8 mouse cellular contexts compared by ENCODE assay signal in the genomic region with DNA sequence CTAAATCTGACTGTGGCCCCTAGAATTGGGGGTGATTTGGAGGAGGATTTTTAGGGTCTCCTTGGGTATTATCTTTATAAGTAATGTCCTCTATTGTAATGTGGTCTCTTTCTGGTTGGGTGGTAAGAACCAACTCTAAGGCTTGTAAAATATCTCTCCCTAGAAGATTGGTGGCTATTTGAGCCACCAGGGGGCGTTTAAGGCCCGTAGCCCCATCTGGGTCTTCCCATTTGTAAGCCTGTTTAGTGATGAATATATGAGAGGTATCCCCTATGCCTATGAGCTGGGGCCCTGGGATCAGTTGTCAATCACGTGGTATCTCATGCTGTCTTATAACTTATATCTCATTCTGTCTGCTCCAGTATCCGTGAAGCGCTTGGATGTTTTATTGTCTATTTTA. TPM values are rescaled to one million over a fixed set of nuclear protein-coding genes. Genes with fewer than 3 reads are reported as not detected.
DNase-seq lines count a peak whose midpoint lies in the region; ATAC-seq and TF ChIP-seq lines count a peak whose summit lies in the region.

No protein-coding gene starts in this region.

- TF ChIP-seq POLR2A in bone marrow, adult 2 months (IDR thresholded peaks at IDR 0.05; ENCODE audit: borderline replicate concordance, control insufficient read depth, low read depth, low read length) = no peak

- H3K4me3 ChIP-seq in kidney, embryonic 14.5 days (ENCODE audit: low read length) = no peak overlapping the region
- no peak overlapping the region for H3K4me3 ChIP-seq in E14TG2a.4 (replicated peaks; ENCODE audit: low read length)
- no peak overlapping the region for H3K4me3 ChIP-seq in bone marrow, adult 2 months (replicated peaks; ENCODE audit: control insufficient read depth, low read depth, low read length)
- H3K4me3 ChIP-seq in forebrain, embryonic 10.5 days = no peak overlapping the region

- no peaks in the 10 kb centered on the region for H3K36me3 ChIP-seq in kidney, embryonic 14.5 days (ENCODE audit: control insufficient read depth, insufficient read depth, low read length)
- no peaks in the 10 kb centered on the region for H3K36me3 ChIP-seq in E14TG2a.4 (ENCODE audit: insufficient read depth, low read length)
- no peaks in the 10 kb centered on the region for H3K36me3 ChIP-seq in splenic B cell, adult 2 months (ENCODE audit: control insufficient read depth, insufficient read depth, low read length, poor library complexity, severe bottlenecking)
- H3K36me3 ChIP-seq in forebrain, embryonic 10.5 days (replicated peaks) = no peaks in the 10 kb centered on the region

- 82% methylated on average over 5 of the region's 5 CpGs for WGBS in kidney, embryonic 14.5 days
- WGBS in bone marrow, adult 2 months = 60% methylated on average over 5 of the region's 5 CpGs
- 80% methylated on average over 5 of the region's 5 CpGs for WGBS in forebrain, embryonic 10.5 days

- TF ChIP-seq CTCF in E14TG2a.4 (conservative IDR thresholded peaks at IDR 0.05; ENCODE audit: low read length) = peak; percentile 10; the same call in 1 of the 2 replicates
- TF ChIP-seq CTCF in bone marrow, adult 2 months (IDR thresholded peaks at IDR 0.05; ENCODE audit: control insufficient read depth, insufficient read depth, low read length) = peak; percentile 52; the same call in 1 of the 2 replicates

- no peak overlapping the region for H3K9ac ChIP-seq in kidney, embryonic 14.5 days (ENCODE audit: low read depth, low read length)

- no peaks in the 10 kb centered on the region for H3K4me1 ChIP-seq in kidney, embryonic 14.5 days (ENCODE audit: control insufficient read depth, insufficient read depth, low read length)
- H3K4me1 ChIP-seq in E14TG2a.4 (replicated peaks; ENCODE audit: low read depth, low read length) = peaks cover 12% of the 10 kb centered on the region
- H3K4me1 ChIP-seq in bone marrow, adult 2 months (ENCODE audit: control insufficient read depth, insufficient read depth, low read length) = no peaks in the 10 kb centered on the region
- no peaks in the 10 kb centered on the region for H3K4me1 ChIP-seq in forebrain, embryonic 10.5 days

- DNase-seq in kidney, adult 18-20 months = peak; percentile 14
- peak; percentile 68 for DNase-seq in kidney, postnatal 10 days
- peak; percentile 72 for DNase-seq in splenic B cell, adult 2 months (ENCODE audit: low read depth, low spot score)
- no peak for DNase-seq in layer of hippocampus, adult 11-12 months (ENCODE audit: low spot score)
- DNase-seq in forebrain, embryonic 10.5 days (ENCODE audit: extremely low spot score, low spot score) = no peak

- 0 out of 2 replicates have a peak, but pooled peaks cover 3% of the 10 kb centered on the region for H3K9me3 ChIP-seq in kidney, embryonic 14.5 days (ENCODE audit: control insufficient read depth, low read length)
- peaks cover 39% of the 10 kb centered on the region for H3K9me3 ChIP-seq in E14TG2a.4 (ENCODE audit: low read length)
- H3K9me3 ChIP-seq in forebrain, embryonic 10.5 days = no peaks in the 10 kb centered on the region; the same call in 1 of the 2 replicates

- no peaks in the 10 kb centered on the region for H3K27me3 ChIP-seq in kidney, embryonic 14.5 days (ENCODE audit: control insufficient read depth, insufficient read depth, low read length)
- no peaks in the 10 kb centered on the region for H3K27me3 ChIP-seq in E14TG2a.4 (ENCODE audit: insufficient read depth, low read length)
- no peaks in the 10 kb centered on the region for H3K27me3 ChIP-seq in splenic B cell, adult 2 months (ENCODE audit: control insufficient read depth, insufficient read depth, low read length, poor library complexity, severe bottlenecking)
- H3K27me3 ChIP-seq in forebrain, embryonic 10.5 days (ENCODE audit: poor library complexity, severe bottlenecking) = no peaks in the 10 kb centered on the region

- ATAC-seq in kidney, embryonic 14.5 days (ENCODE audit: low FRiP score, low TSS enrichment) = no peak

- no peak overlapping the region for H3K27ac ChIP-seq in kidney, embryonic 14.5 days (ENCODE audit: low read depth, low read length)
- H3K27ac ChIP-seq in bone marrow, adult 2 months (ENCODE audit: control insufficient read depth, insufficient read depth, low read depth, low read length, poor library complexity) = no peak overlapping the region
- no peak overlapping the region for H3K27ac ChIP-seq in forebrain, embryonic 10.5 days

- H3K4me2 ChIP-seq in kidney, embryonic 14.5 days (replicated peaks; ENCODE audit: low read depth, low read length) = no peak overlapping the region

RNA-seq across cellular contexts. Expression of a gene that starts 3.6 kb away (rescaled TPM):
- polyA plus RNA-seq in kidney, embryonic 14.5 days (2014; fragmentation: Nextera tagmentation; extraction: Ambion mirVana) = 28.8 and 29.3 TPM in 2 replicates
- polyA plus RNA-seq in bone marrow, adult 2 months (2011; ENCODE audit: insufficient read depth, insufficient read length, low replicate concordance, missing spikeins) = 42.1 and 61.9 TPM in 2 replicates
- polyA plus RNA-seq in forebrain, embryonic 10.5 days (2016; fragmentation: Nextera tagmentation; extraction: Ambion mirVana) = 21.0 and 22.0 TPM in 2 replicates

RNA-seq across cellular contexts. Expression of a gene that starts 47.9 kb away (rescaled TPM):
- 3.9 and 7.5 TPM in 2 replicates for polyA plus RNA-seq in kidney, embryonic 14.5 days (2014; fragmentation: Nextera tagmentation; extraction: Ambion mirVana)
- 2.3 and 6.7 TPM in 2 replicates for polyA plus RNA-seq in bone marrow, adult 2 months (2011; ENCODE audit: insufficient read depth, insufficient read length, low replicate concordance, missing spikeins)
- 31.7 and 34.3 TPM in 2 replicates for polyA plus RNA-seq in forebrain, embryonic 10.5 days (2016; fragmentation: Nextera tagmentation; extraction: Ambion mirVana)

RNA-seq across cellular contexts. Expression of a gene that starts 50.6 kb away (rescaled TPM):
- polyA plus RNA-seq in kidney, embryonic 14.5 days (2014; fragmentation: Nextera tagmentation; extraction: Ambion mirVana) = 0.09 TPM in 2 replicates
- polyA plus RNA-seq in bone marrow, adult 2 months (2011; ENCODE audit: insufficient read depth, insufficient read length, low replicate concordance, missing spikeins) = 1.3 TPM in 1 of 2 replicates, not detected in the other
- polyA plus RNA-seq in forebrain, embryonic 10.5 days (2016; fragmentation: Nextera tagmentation; extraction: Ambion mirVana) = not detected in 2 replicates

Comparison
In these comparisons a context has a peak if more than half of its experiments do, and no peak if none do; other contexts are left out.
1. DNase-seq: peak in kidney, adult 18-20 months (single experiment), kidney, postnatal 10 days (single experiment) and splenic B cell, adult 2 months (single experiment); none in layer of hippocampus, adult 11-12 months (single experiment) and forebrain, embryonic 10.5 days (single experiment).